Mouse (Mus musculus): ENCODE measurements around the gene Pctp. TPM values are rescaled to one million over a fixed set of nuclear protein-coding genes. Genes with fewer than 3 reads are reported as not detected.
A peak's percentile ranks its signal among the peaks of the same experiment; 100 is the strongest.

Gene Pctp
- polyA plus RNA-seq, 1 experiment from 2014 or later, result 67.2 TPM

DNA sequence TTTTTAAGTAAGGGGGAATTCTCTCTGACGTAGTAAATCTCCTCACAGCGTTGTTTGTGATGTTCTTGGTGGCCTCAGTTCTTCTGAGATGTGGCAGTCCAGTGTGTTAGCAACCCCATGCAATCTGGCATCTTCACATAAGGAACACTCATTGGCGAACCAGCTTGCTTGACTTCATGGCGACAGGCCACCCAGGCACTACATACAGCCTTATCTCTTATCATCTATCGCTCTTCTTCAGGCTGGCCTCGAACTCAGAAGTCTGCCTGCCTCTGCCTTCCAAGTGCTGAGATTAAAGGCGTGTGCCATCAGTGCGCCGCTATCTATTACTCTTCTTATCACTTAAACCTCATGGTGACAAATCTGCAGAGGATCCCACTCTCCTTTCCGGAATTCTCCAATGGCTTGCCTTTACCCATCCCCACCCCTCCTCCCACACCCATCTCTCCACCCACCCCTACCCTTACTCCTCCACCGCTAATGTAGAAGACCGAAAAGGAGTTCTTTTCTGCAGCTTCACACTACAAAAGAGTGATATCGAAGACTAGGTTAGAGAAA, 27.2 kb upstream of the Pctp start, which contains the start of gene Tmem100:
Gene Tmem100 (plus strand): TSS at position 508 of the 558 bp plus-strand sequence.
- TF ChIP-seq CTCF (IDR thresholded peaks at IDR 0.05; ENCODE audit: low read depth) (no peak), EP300 (IDR thresholded peaks at IDR 0.05; ENCODE audit: low read depth) (no peak)
- Histone ChIP-seq H3K4me2 (ENCODE audit: low read depth, low read length) (peak within 1 kb of the TSS; percentile 60), H3K27me3 (ENCODE audit: insufficient read depth, low read length) (peaks cover 14% of the 10 kb centered on the region), H3K4me1 (ENCODE audit: insufficient read depth) (peaks cover 9% of the 10 kb centered on the region), H3K9ac (replicated peaks) (no peak within 1 kb of the TSS), H3K4me3 (ENCODE audit: low read depth, low read length) (peak within 1 kb of the TSS; percentile 32), H3K27ac (ENCODE audit: low read depth) (no peak within 1 kb of the TSS), H3K36me3 (replicated peaks; ENCODE audit: insufficient read depth, low read length) (no peaks in the 10 kb centered on the region), H3K9me3 (ENCODE audit: low read length) (no peaks in the 10 kb centered on the region)
- WGBS (ENCODE audit: insufficient replicate concordance), result 33% methylated on average over 13 of the region's 13 CpGs
- no peak for DNase-seq
- no peak for ATAC-seq

DNA sequence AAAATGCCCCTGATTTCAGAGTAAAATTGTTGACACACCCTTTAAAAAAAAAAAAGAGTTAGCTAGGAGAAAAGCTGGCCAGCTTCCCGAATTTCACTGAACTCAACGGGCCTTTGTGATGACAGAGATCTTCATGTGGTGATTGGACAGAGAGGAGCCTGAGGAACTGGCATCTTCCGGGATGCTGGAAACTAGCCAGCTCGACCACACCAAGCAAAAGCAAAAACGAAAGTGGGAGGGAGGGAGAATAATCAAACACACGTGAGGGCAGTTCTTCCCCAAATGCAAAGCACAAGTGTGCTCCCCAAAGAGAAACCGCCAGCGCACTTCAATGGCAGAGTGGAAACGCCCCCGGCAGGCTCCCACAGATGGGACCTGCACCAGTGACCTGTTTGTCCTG, 26.7 kb upstream of the Pctp start:
- 29% methylated on average over 10 of the region's 10 CpGs for WGBS (ENCODE audit: insufficient replicate concordance)
- H3K36me3 ChIP-seq (replicated peaks; ENCODE audit: insufficient read depth, low read length), result no peaks in the 10 kb centered on the region
- H3K4me2 ChIP-seq (ENCODE audit: low read depth, low read length), result peak overlapping the region; percentile 60
- no peaks in the 10 kb centered on the region for H3K9me3 ChIP-seq (ENCODE audit: low read length)
- TF ChIP-seq CTCF (IDR thresholded peaks at IDR 0.05; ENCODE audit: low read depth) (no peak), EP300 (IDR thresholded peaks at IDR 0.05; ENCODE audit: low read depth) (no peak)
- no peak overlapping the region for H3K27ac ChIP-seq (ENCODE audit: low read depth)
- DNase-seq, result peak; percentile 40
- H3K27me3 ChIP-seq (ENCODE audit: insufficient read depth, low read length), result peaks cover 14% of the 10 kb centered on the region
- no peak overlapping the region for H3K9ac ChIP-seq (replicated peaks)
- ATAC-seq, result peak; percentile 27; the same call in 1 of the 2 replicates
- H3K4me1 ChIP-seq (ENCODE audit: insufficient read depth), result peaks cover 9% of the 10 kb centered on the region
- peak overlapping the region; percentile 28; the same call in 1 of the 2 replicates for H3K4me3 ChIP-seq (ENCODE audit: low read depth, low read length)

DNA sequence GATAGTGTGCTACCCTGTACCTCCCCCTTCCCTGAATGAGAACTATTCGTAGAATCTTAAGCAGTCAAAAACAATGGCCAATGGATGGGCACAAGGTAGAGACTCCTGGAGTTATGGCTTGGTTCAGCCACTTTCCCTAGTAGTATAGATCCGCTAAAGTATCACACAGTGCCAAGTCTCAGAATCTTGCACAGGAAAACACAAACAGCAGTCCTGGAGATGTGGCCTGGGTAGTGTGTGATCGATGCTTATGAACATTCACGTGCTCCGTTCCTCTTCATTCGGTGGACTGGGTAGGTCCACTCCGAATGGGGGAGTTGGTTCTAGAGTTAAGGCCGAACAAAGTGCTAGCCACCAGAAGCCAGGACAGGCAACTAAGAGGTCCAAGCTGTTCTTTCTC, 26.1 kb upstream of the Pctp start:
- DNase-seq (no peak), ATAC-seq (no peak)
- Histone ChIP-seq H3K4me2 (ENCODE audit: low read depth, low read length) (no peak overlapping the region), H3K9me3 (ENCODE audit: low read length) (no peaks in the 10 kb centered on the region), H3K36me3 (replicated peaks; ENCODE audit: insufficient read depth, low read length) (no peaks in the 10 kb centered on the region), H3K4me1 (ENCODE audit: insufficient read depth) (peaks cover 9% of the 10 kb centered on the region), H3K27me3 (ENCODE audit: insufficient read depth, low read length) (peaks cover 14% of the 10 kb centered on the region), H3K27ac (ENCODE audit: low read depth) (no peak overlapping the region), H3K4me3 (ENCODE audit: low read depth, low read length) (no peak overlapping the region), H3K9ac (replicated peaks) (no peak overlapping the region)
- TF ChIP-seq CTCF (IDR thresholded peaks at IDR 0.05; ENCODE audit: low read depth), result no peak
- TF ChIP-seq EP300 (IDR thresholded peaks at IDR 0.05; ENCODE audit: low read depth), result no peak
- 81% methylated on average over 8 of the region's 8 CpGs for WGBS (ENCODE audit: insufficient replicate concordance)

DNA sequence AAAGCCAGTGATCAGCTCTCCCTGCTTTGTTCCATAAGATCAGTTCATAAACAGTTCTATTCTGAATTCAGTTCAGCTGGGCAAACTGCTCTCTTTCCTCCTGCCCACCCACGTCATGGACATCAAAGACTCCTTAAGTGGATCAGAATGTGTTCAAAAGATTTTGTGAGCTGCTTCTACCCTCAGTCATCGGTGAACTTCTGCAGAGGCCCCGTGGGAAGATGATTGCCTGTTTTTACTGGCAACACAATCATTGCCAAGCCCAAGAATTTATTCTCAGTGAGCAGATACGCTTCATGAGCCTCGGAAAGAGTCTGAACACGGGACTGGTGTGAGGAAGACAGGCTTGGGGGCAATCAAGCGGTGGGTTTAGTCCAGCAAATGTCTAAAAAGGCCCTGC, 24.5 kb upstream of the Pctp start:
- Histone ChIP-seq H3K36me3 (replicated peaks; ENCODE audit: insufficient read depth, low read length) (no peaks in the 10 kb centered on the region), H3K4me2 (ENCODE audit: low read depth, low read length) (no peak overlapping the region), H3K4me1 (ENCODE audit: insufficient read depth) (peaks cover 9% of the 10 kb centered on the region), H3K27ac (ENCODE audit: low read depth) (no peak overlapping the region), H3K4me3 (ENCODE audit: low read depth, low read length) (no peak overlapping the region), H3K9me3 (ENCODE audit: low read length) (no peaks in the 10 kb centered on the region), H3K9ac (replicated peaks) (no peak overlapping the region), H3K27me3 (ENCODE audit: insufficient read depth, low read length) (peaks cover 7% of the 10 kb centered on the region)
- TF ChIP-seq CTCF (IDR thresholded peaks at IDR 0.05; ENCODE audit: low read depth) (no peak), EP300 (IDR thresholded peaks at IDR 0.05; ENCODE audit: low read depth) (no peak)
- WGBS (ENCODE audit: insufficient replicate concordance), result 74% methylated on average over 7 of the region's 7 CpGs
- ATAC-seq (no peak), DNase-seq (no peak)

DNA sequence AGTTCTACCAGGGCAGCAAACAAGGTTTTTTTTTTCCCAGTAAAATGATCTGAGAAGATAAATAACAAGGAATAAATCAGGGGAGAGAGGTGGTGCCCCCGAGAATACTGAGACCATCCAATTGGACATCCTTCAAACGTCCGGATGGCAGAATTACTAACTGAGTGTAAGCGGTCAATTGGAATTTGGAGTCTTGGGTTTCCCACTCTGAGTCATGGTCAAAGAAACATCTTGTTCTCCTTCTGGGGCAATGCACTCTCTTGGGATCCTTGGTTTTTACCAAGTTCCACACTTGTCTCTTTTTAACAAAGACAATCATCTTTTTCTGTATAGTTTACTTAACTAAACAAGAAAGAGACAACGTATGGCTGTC, 24.1 kb upstream of the Pctp start:
- Histone ChIP-seq H3K4me2 (ENCODE audit: low read depth, low read length) (no peak overlapping the region), H3K4me3 (ENCODE audit: low read depth, low read length) (no peak overlapping the region), H3K9me3 (ENCODE audit: low read length) (no peaks in the 10 kb centered on the region), H3K36me3 (replicated peaks; ENCODE audit: insufficient read depth, low read length) (no peaks in the 10 kb centered on the region), H3K4me1 (ENCODE audit: insufficient read depth) (peaks cover 9% of the 10 kb centered on the region), H3K9ac (replicated peaks) (no peak overlapping the region), H3K27me3 (ENCODE audit: insufficient read depth, low read length) (peaks cover 3% of the 10 kb centered on the region; the same call in 1 of the 2 replicates), H3K27ac (ENCODE audit: low read depth) (no peak overlapping the region)
- TF ChIP-seq CTCF (IDR thresholded peaks at IDR 0.05; ENCODE audit: low read depth), result no peak
- TF ChIP-seq EP300 (IDR thresholded peaks at IDR 0.05; ENCODE audit: low read depth), result no peak
- ATAC-seq (no peak), DNase-seq (no peak)
- WGBS (ENCODE audit: insufficient replicate concordance), result 72% methylated on average over 5 of the region's 5 CpGs

DNA sequence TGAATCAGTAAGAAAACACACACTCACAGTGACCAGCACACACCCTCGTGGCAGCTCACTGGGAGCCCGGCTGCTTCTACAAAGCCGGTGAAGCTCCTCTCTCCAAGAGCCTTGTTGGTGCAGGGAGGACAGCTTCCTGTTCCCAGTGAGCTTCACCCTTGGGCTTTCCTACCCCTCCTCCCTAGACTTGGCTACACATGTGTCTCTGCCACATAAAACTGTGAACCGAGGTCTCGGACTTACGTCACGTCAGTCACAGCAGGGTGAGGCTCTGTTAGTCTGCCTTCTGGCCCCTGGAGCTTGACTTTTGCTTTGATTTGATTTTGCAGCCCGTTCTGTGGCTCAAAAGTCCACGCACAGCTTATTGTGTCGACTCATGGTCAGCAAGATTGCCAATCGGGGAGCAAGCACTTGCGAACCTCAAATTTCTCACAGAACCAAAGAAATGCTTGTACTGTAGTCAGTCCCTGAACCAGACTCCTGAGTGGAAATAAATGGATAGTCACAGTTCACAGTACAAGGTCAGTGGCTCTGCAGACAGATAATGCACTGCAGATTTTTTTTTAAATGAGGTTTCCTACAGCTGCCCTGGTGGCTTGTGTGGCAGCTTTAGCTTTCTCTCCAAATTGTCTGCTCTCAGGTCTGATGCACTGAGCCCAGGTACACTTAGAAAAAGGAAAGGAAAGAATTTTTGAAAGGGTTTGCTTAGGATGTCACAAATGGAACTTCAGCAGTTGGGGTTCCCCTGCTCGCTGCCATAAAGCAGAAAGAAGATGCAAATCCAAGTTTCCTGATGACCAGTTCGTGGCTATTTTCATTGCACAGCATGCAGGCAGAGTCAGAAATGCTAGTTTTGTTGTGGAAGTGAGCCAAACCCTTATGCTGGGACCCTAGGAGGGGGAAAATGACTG, 23.5 kb upstream of the Pctp start:
- H3K9ac ChIP-seq (replicated peaks), result no peak overlapping the region
- peak overlapping the region; percentile 22; the same call in 1 of the 2 replicates for H3K4me2 ChIP-seq (ENCODE audit: low read depth, low read length)
- TF ChIP-seq EP300 (IDR thresholded peaks at IDR 0.05; ENCODE audit: low read depth) (no peak), CTCF (IDR thresholded peaks at IDR 0.05; ENCODE audit: low read depth) (no peak)
- 56% methylated on average over 14 of the region's 14 CpGs for WGBS (ENCODE audit: insufficient replicate concordance)
- H3K9me3 ChIP-seq (ENCODE audit: low read length), result no peaks in the 10 kb centered on the region
- DNase-seq (no peak), ATAC-seq (peak; percentile 51; the same call in 1 of the 2 replicates)
- H3K36me3 ChIP-seq (replicated peaks; ENCODE audit: insufficient read depth, low read length), result no peaks in the 10 kb centered on the region
- no peak overlapping the region for H3K27ac ChIP-seq (ENCODE audit: low read depth)
- H3K27me3 ChIP-seq (ENCODE audit: insufficient read depth, low read length), result no peaks in the 10 kb centered on the region
- H3K4me3 ChIP-seq (ENCODE audit: low read depth, low read length), result no peak overlapping the region
- H3K4me1 ChIP-seq (ENCODE audit: insufficient read depth), result peaks cover 9% of the 10 kb centered on the region
